Mouse (Mus musculus) hindbrain, embryonic 12.5 days (tissue): ENCODE results near the gene Mvb12b. TPM values are rescaled to one million over a fixed set of nuclear protein-coding genes. Genes with fewer than 3 reads are reported as not detected.

Experiments
- ATAC-seq: fragments of 200-750 bp; cut with Nextera tagmentation; 2 replicates; pipeline ENCODE4 v1.8.0; 2017; ENCODE audit warnings: moderate TSS enrichment; ENCODE audit not compliant: low FRiP score
- H3K27ac ChIP-seq: fragments of 300-500 bp; sonication (generic); 2 replicates; pipeline ENCODE4 v1.5.1; 2016; ENCODE audit warnings: mild to moderate bottlenecking
- H3K27me3 ChIP-seq: fragments of 300-500 bp; sonication (generic); 2 replicates; pipeline ENCODE4 v1.6.1; 2016; ENCODE audit warnings: mild to moderate bottlenecking
- H3K36me3 ChIP-seq: fragments of 300-500 bp; sonication (generic); 2 replicates; pipeline ENCODE4 v1.6.1; 2016; ENCODE audit warnings: mild to moderate bottlenecking
- H3K4me1 ChIP-seq: fragments of 300-500 bp; sonication (generic); 2 replicates; pipeline ENCODE4 v1.6.1; 2016
- H3K4me2 ChIP-seq: fragments of 300-500 bp; sonication (generic); replicated peaks from 2 replicates; pipeline ENCODE4 v1.6.1; 2016; ENCODE audit warnings: mild to moderate bottlenecking
- H3K4me3 ChIP-seq: fragments of 300-500 bp; sonication (generic); 2 replicates; pipeline ENCODE4 v1.5.1; 2016; ENCODE audit warnings: mild to moderate bottlenecking
- H3K9ac ChIP-seq: fragments of 300-500 bp; sonication (generic); 2 replicates; pipeline ENCODE4 v1.6.1; 2016; ENCODE audit warnings: mild to moderate bottlenecking, moderate library complexity
- H3K9me3 ChIP-seq: fragments of 300-500 bp; sonication (generic); replicated peaks from 2 replicates; pipeline ENCODE4 v1.6.1; 2016; ENCODE audit warnings: mild to moderate bottlenecking
- WGBS: fragments of 180-500 bp; shearing (Covaris S2); methylation state at CpG from one replicate; pipeline ENCODE4 v1.1.7; 2016; 5-methylcytosine and 5-hydroxymethylcytosine counted together
- polyA plus RNA-seq: library from polyadenylated mRNA; unstranded; fragments of >200 nt; fragmentation: Nextera tagmentation; extraction: Ambion mirVana; gene quantifications from 2 replicates; pipeline ENCODE4 v1.2.1, GENCODE M21; 2016

Mvb12b gene
- polyA plus RNA-seq, 1 experiment from 2014 or later: 58.9 TPM

DNA sequence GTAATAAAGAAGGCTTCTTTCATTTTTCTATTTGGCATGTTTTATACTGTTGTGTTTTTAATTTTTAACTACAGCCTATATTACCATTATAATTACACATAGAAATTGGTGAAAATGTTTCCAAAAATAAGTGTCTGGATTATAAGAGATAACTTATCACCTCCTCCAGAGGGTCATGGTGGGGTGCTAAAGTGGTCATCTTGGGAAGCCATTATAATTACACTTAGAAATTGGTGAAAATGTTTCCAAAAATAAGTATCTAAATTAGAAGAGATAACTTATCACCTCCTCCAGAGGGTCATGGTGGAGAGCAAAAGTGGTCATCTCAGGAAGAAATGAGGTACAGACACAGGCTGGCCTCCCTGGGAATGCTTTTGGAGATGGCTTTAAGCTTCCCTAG, 48.5 kb downstream of the Mvb12b start:
- no peak for ATAC-seq
- no peak overlapping the region for H3K9ac ChIP-seq
- no peak overlapping the region for H3K4me3 ChIP-seq
- H3K36me3 ChIP-seq: peaks cover 7% of the 10 kb centered on the region
- H3K27ac ChIP-seq: no peak overlapping the region
- peaks cover 52% of the 10 kb centered on the region for H3K4me1 ChIP-seq
- H3K9me3 ChIP-seq: no peaks in the 10 kb centered on the region
- no peaks in the 10 kb centered on the region for H3K27me3 ChIP-seq
- no peak overlapping the region for H3K4me2 ChIP-seq

DNA sequence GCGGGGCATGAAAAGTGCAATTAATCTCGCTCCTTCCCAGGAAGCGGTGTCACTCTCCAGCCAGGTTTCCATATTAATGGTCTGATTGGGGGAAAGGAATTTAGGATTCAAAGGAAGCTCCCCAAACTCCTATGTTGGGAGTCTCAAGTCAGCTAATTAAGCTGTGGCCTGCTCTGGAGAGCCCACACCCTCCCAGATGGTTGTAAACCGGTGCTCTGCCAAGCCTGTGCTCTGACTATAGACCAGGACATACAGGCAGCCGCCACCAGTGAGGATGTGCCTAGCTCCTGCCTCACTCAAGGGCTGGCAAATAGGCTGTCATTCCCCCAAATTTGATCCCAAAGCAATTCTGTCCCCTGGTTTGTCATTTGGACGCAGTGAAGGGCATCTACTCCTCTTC, 50.4 kb downstream of the Mvb12b start:
- peaks cover 19% of the 10 kb centered on the region for H3K36me3 ChIP-seq
- H3K9me3 ChIP-seq: no peaks in the 10 kb centered on the region
- ATAC-seq: no peak
- H3K9ac ChIP-seq: no peak overlapping the region
- H3K4me1 ChIP-seq: peaks cover 48% of the 10 kb centered on the region
- H3K4me2 ChIP-seq: no peak overlapping the region
- 75% methylated on average over 6 of the region's 6 CpGs for WGBS
- H3K4me3 ChIP-seq: no peak overlapping the region
- H3K27me3 ChIP-seq: no peaks in the 10 kb centered on the region
- H3K27ac ChIP-seq: peak overlapping the region; percentile 81

GRCm38 (mm10) chr2:33836660-33837213, 51.0 kb downstream of the Mvb12b start:
- WGBS: 58% methylated on average over 9 of the region's 9 CpGs
- peaks cover 24% of the 10 kb centered on the region for H3K36me3 ChIP-seq
- H3K27me3 ChIP-seq: no peaks in the 10 kb centered on the region
- peaks cover 48% of the 10 kb centered on the region for H3K4me1 ChIP-seq
- peak; percentile 63; the same call in 1 of the 2 replicates for ATAC-seq
- H3K9me3 ChIP-seq: no peaks in the 10 kb centered on the region
- H3K4me3 ChIP-seq: no peak overlapping the region
- H3K9ac ChIP-seq: no peak overlapping the region
- no peak overlapping the region for H3K4me2 ChIP-seq
- peak overlapping the region; percentile 81 for H3K27ac ChIP-seq

DNA sequence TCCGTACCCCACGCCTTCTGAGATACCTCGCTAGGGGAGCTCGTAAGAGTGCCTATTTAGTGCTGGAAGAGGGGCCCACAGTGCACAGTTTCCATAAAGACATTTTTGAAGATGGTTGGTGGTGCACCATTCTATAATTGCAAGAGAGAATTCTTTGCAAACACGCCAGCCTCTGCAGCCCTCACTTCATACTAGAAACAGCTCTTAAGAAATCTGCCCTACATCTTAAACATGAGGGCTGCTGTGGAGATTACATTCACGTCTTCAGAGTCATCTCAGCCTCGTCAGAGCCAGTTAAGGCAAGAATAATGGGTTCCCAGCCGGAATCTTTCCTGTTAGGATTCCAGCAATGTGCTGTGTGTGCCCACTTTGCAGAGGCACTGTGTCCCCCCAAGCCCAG, 52.7 kb downstream of the Mvb12b start:
- no peaks in the 10 kb centered on the region for H3K27me3 ChIP-seq
- no peak overlapping the region for H3K4me3 ChIP-seq
- peaks cover 31% of the 10 kb centered on the region for H3K36me3 ChIP-seq
- no peaks in the 10 kb centered on the region for H3K9me3 ChIP-seq
- peaks cover 32% of the 10 kb centered on the region for H3K4me1 ChIP-seq
- ATAC-seq: no peak
- no peak overlapping the region for H3K9ac ChIP-seq
- 88% methylated on average over 8 of the region's 8 CpGs for WGBS
- H3K4me2 ChIP-seq: no peak overlapping the region
- no peak overlapping the region for H3K27ac ChIP-seq

DNA sequence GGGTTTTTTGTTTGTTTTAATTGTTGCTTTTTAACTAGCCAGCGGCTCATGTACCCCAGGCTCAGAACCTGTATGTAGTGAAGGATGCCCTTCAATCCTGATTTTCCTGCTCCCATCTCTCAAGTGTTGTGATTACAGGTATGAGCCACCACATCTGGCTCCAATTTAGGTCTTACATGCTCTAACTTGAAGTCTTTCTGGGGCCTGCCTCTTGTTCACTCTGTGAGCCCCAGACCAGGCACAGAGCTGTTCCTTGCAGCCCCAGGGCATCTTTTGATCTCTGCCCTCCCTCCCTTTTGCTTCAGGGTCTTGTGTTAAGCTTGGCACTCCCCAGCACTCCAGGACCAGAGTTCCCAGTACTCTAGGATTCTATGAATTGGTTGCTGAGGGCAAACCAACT, 53.8 kb downstream of the Mvb12b start:
- peaks cover 26% of the 10 kb centered on the region for H3K4me1 ChIP-seq
- no peaks in the 10 kb centered on the region for H3K9me3 ChIP-seq
- no peak overlapping the region for H3K4me2 ChIP-seq
- no peak for ATAC-seq
- H3K27ac ChIP-seq: no peak overlapping the region
- peaks cover 31% of the 10 kb centered on the region for H3K36me3 ChIP-seq
- H3K9ac ChIP-seq: no peak overlapping the region
- 80% methylated on average over 1 of the region's 1 CpGs for WGBS
- H3K4me3 ChIP-seq: no peak overlapping the region
- H3K27me3 ChIP-seq: no peaks in the 10 kb centered on the region

DNA sequence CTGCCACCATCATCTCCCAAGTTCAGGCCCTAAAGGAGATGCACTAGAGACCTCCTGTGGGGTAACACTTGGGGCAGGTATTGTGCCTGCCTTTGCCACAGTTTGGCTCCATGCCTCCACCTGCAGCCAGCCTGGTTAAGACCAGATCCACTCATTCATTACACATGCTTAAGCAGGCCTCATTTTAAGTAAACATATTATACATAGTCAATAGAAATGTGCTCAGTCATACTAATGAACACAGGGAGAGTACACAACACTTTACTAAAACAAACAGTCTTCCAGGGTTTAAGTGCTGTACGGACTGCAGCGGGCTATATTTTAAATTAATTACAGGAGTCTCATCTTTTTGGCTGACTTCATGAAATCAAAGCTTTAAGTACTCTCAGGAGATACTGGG, 57.9 kb downstream of the Mvb12b start:
- Histone ChIP-seq H3K27me3 (no peaks in the 10 kb centered on the region), H3K9me3 (no peaks in the 10 kb centered on the region), H3K4me2 (no peak overlapping the region), H3K36me3 (peaks cover 60% of the 10 kb centered on the region), H3K4me1 (peaks cover 2% of the 10 kb centered on the region; the same call in 1 of the 2 replicates), H3K27ac (no peak overlapping the region), H3K9ac (no peak overlapping the region), H3K4me3 (no peak overlapping the region)
- WGBS: 93% methylated on average over 2 of the region's 2 CpGs
- ATAC-seq: no peak

- H3K4me2 ChIP-seq: no peak overlapping the region
- H3K27ac ChIP-seq: no peak overlapping the region
- H3K4me1 ChIP-seq: peaks cover 10% of the 10 kb centered on the region
- no peak overlapping the region for H3K9ac ChIP-seq
- 88% methylated on average over 6 of the region's 6 CpGs for WGBS
- no peak for ATAC-seq
- H3K27me3 ChIP-seq: no peaks in the 10 kb centered on the region
- no peaks in the 10 kb centered on the region for H3K9me3 ChIP-seq
- H3K36me3 ChIP-seq: peaks cover 58% of the 10 kb centered on the region
- no peak overlapping the region for H3K4me3 ChIP-seq
Measured at GRCm38 (mm10) chr2:33826777-33827176, 61.0 kb downstream of the Mvb12b start.

DNA sequence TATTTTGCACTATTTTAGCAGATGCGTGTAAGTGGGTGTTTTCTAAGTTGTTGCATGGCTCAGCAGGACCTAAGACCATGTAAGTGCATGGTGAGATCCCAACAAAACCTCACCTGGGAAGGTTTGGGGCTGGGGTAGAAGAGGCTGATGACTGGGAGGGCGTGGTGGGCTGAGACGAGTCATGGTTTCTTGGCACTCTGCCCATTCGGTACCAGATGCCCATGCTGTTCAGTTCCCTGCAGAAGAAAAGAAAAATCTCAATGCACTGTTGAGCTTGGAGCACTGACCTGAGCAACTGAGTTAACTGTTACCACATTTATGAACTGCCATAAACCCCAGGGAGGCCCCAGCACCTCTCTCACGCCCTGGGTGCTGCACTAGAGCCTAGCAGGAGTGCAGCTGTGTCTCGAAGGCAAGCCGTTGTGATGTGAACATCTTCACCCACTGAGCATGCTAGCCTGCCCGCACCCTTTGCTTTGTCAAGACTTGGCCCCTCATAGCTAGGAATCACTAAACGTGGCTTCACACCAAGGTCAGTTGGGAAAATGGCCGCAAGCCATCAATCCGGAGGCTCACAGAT, 62.7 kb downstream of the Mvb12b start:
- H3K9ac ChIP-seq: no peak overlapping the region
- WGBS: 85% methylated on average over 11 of the region's 11 CpGs
- no peak overlapping the region for H3K4me3 ChIP-seq
- H3K27ac ChIP-seq: no peak overlapping the region
- no peaks in the 10 kb centered on the region for H3K27me3 ChIP-seq
- no peak for ATAC-seq
- H3K4me1 ChIP-seq: peaks cover 10% of the 10 kb centered on the region
- no peak overlapping the region for H3K4me2 ChIP-seq
- peaks cover 62% of the 10 kb centered on the region for H3K36me3 ChIP-seq
- H3K9me3 ChIP-seq: no peaks in the 10 kb centered on the region

DNA sequence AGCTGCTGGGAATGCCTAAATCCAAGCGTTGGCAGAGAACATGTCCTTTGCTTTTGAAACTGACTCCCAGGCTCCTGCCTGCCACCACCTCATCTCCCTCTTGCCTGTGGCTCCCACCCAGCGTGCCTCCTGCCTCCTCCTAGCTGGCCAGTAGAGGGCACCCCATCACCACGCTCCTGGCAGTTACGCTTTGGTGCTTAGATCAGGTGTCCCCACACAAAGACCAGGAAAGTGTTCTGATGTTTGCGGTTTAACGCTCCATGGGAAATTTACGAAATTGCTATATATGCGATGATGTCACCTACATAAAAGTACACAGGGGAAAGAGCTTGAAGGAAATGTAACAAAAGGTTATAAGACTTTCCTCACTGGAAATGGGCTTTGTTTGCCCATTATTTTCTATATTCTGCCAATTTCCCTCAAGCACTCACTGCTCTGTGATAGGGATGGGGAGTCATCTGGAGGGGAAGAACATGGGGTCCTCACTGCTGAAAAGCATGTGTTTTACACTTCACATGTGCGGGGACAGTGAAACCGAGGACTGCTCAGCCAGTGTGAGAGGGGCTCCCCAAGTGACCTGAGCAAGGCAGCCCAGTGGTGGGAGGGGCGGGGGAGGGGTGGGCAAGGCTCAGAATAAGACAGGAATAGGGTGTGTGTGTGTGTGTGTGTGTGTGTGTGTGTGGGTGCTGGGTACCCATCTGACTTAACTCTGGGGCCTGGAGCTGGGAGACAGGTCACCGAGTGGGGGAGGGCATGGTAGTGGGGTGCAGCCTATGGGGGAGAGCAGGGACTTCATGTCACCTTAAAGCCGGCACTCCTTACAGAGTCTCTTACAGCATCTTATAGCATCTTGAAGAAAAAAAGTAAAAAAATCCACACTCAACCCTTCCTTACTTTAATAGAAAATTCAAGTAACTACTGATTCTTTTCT, 65.8 kb downstream of the Mvb12b start:
- peak; percentile 81 for ATAC-seq
- Histone ChIP-seq H3K9ac (no peak overlapping the region), H3K36me3 (peaks cover 78% of the 10 kb centered on the region), H3K27ac (peak overlapping the region; percentile 62), H3K4me3 (no peak overlapping the region), H3K9me3 (no peaks in the 10 kb centered on the region), H3K27me3 (no peaks in the 10 kb centered on the region), H3K4me2 (no peak overlapping the region), H3K4me1 (peaks cover 17% of the 10 kb centered on the region)
- WGBS: 24% methylated on average over 13 of the region's 13 CpGs

- Histone ChIP-seq H3K27ac (no peak overlapping the region), H3K9me3 (no peaks in the 10 kb centered on the region), H3K36me3 (peaks cover 65% of the 10 kb centered on the region), H3K4me1 (peaks cover 21% of the 10 kb centered on the region), H3K9ac (no peak overlapping the region), H3K4me2 (no peak overlapping the region), H3K27me3 (no peaks in the 10 kb centered on the region), H3K4me3 (no peak overlapping the region)
- 85% methylated on average over 3 of the region's 3 CpGs for WGBS
- ATAC-seq: no peak
Measured at GRCm38 (mm10) chr2:33820450-33820849, 67.3 kb downstream of the Mvb12b start.

GRCm38 (mm10) chr2:33820037-33820436, 67.7 kb downstream of the Mvb12b start:
- 80% methylated on average over 5 of the region's 5 CpGs for whole genome bisulfite sequencing
- Histone ChIP-seq H3K9me3 (no peaks in the 10 kb centered on the region), H3K4me1 (peaks cover 22% of the 10 kb centered on the region), H3K9ac (no peak overlapping the region), H3K27me3 (no peaks in the 10 kb centered on the region), H3K4me2 (no peak overlapping the region), H3K27ac (no peak overlapping the region), H3K4me3 (no peak overlapping the region), H3K36me3 (peaks cover 61% of the 10 kb centered on the region)
- no peak for ATAC-seq

DNA sequence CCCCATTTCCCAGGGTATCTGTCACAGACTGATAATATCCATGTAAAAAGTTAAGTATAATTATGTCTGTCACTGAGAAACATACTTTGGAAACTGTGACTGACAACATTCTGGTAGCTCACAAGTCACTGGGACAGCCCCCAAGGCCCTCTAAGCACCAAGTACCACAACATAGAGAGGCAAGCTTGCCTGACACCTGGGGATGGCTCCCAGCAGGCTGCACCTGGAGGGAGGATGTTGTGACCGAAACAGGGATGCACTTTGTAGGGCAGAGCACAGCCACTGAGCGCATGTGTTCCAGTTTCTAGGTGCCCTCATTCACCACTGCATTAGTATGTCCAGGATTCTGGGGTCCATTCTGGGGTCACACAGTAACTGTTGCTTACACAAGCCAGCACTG, 69.4 kb downstream of the Mvb12b start:
- WGBS: 93% methylated on average over 2 of the region's 2 CpGs
- no peak for ATAC-seq
- Histone ChIP-seq H3K36me3 (peaks cover 45% of the 10 kb centered on the region), H3K4me3 (no peak overlapping the region), H3K4me2 (no peak overlapping the region), H3K9me3 (no peaks in the 10 kb centered on the region), H3K4me1 (peaks cover 38% of the 10 kb centered on the region), H3K9ac (no peak overlapping the region), H3K27me3 (no peaks in the 10 kb centered on the region), H3K27ac (no peak overlapping the region)
